Mouse (Mus musculus): ENCODE data around the gene Unc5cl. TPM values are rescaled to one million over a fixed set of nuclear protein-coding genes. Genes with fewer than 3 reads are reported as not detected.

Unc5cl gene
- polyA plus RNA-seq, 2 experiments = 3.0 to 4.8 TPM

GRCm38 (mm10) chr17:48430394-48430793 lies 24.3 kb upstream of the Unc5cl start:
- Histone ChIP-seq H3K36me3 (replicated peaks; ENCODE audit: control insufficient read depth, insufficient read depth, low read depth) (no peaks in the 10 kb centered on the region), H3K4me2 (ENCODE audit: low read depth) (no peak overlapping the region), H3K4me1 (replicated peaks; ENCODE audit: control insufficient read depth in 2 of 2, insufficient read depth in 2 of 2, low read length in 1 of 2) (peaks cover 10 to 35% of the 10 kb centered on the region in 2 experiments), H3K4me3 (ENCODE audit: insufficient read depth in 1 of 2, low read depth in 2 of 2, low read length in 2 of 2) (no peak overlapping the region), H3K27ac (no peak overlapping the region), H3K27me3 (ENCODE audit: control insufficient read depth, insufficient read depth, low read length) (no peaks in the 10 kb centered on the region), H3K9ac (replicated peaks) (no peak overlapping the region), H3K9me3 (ENCODE audit: control insufficient read depth, low read length) (no peaks in the 10 kb centered on the region)
- WGBS (ENCODE audit: insufficient replicate concordance) = 38% methylated on average over 5 of the region's 5 CpGs
- ATAC-seq (ENCODE audit: insufficient read depth) (no peak), DNase-seq (ENCODE audit: low read depth in 3 of 3, low spot score in 3 of 3) (no peak)
- no peak for TF ChIP-seq CTCF (IDR thresholded peaks at IDR 0.05; ENCODE audit: low read depth)
- TF ChIP-seq EP300 (IDR thresholded peaks at IDR 0.05; ENCODE audit: low read depth) = no peak

GRCm38 (mm10) chr17:48431054-48431453 lies 23.6 kb upstream of the Unc5cl start:
- H3K36me3 ChIP-seq (replicated peaks; ENCODE audit: control insufficient read depth, insufficient read depth, low read depth) = no peaks in the 10 kb centered on the region
- H3K27me3 ChIP-seq (ENCODE audit: control insufficient read depth, insufficient read depth, low read length) = no peaks in the 10 kb centered on the region
- H3K4me3 ChIP-seq (ENCODE audit: insufficient read depth in 1 of 2, low read depth in 2 of 2, low read length in 2 of 2) = no peak overlapping the region
- peaks cover 4 to 29% of the 10 kb centered on the region in 2 experiments for H3K4me1 ChIP-seq (replicated peaks; ENCODE audit: control insufficient read depth in 2 of 2, insufficient read depth in 2 of 2, low read length in 1 of 2)
- DNase-seq (ENCODE audit: low read depth in 3 of 3, low spot score in 3 of 3) = no peak
- no peaks in the 10 kb centered on the region for H3K9me3 ChIP-seq (ENCODE audit: control insufficient read depth, low read length)
- WGBS (ENCODE audit: insufficient replicate concordance) = 61% methylated on average over 5 of the region's 5 CpGs
- no peak for TF ChIP-seq CTCF (IDR thresholded peaks at IDR 0.05; ENCODE audit: low read depth)
- TF ChIP-seq EP300 (IDR thresholded peaks at IDR 0.05; ENCODE audit: low read depth) = no peak
- H3K27ac ChIP-seq = no peak overlapping the region
- no peak for ATAC-seq (ENCODE audit: insufficient read depth)
- no peak overlapping the region for H3K4me2 ChIP-seq (ENCODE audit: low read depth)
- H3K9ac ChIP-seq (replicated peaks) = no peak overlapping the region

GRCm38 (mm10) chr17:48432158-48432980 lies 22.3 kb upstream of the Unc5cl start, which contains the start of gene Apobec2:
TSS of gene Apobec2 (minus strand) at chr17:48432930.
- no peak for DNase-seq (ENCODE audit: low read depth in 3 of 3, low spot score in 3 of 3)
- no peaks in the 10 kb centered on the region for H3K9me3 ChIP-seq (ENCODE audit: control insufficient read depth, low read length)
- no peak within 1 kb of the TSS for H3K4me3 ChIP-seq (ENCODE audit: insufficient read depth in 1 of 2, low read depth in 2 of 2, low read length in 2 of 2)
- WGBS (ENCODE audit: insufficient replicate concordance) = 30% methylated on average over 16 of the region's 16 CpGs
- no peak within 1 kb of the TSS for H3K4me2 ChIP-seq (ENCODE audit: low read depth)
- no peak for TF ChIP-seq EP300 (IDR thresholded peaks at IDR 0.05; ENCODE audit: low read depth)
- no peak for TF ChIP-seq CTCF (IDR thresholded peaks at IDR 0.05; ENCODE audit: low read depth)
- H3K27ac ChIP-seq = no peak within 1 kb of the TSS
- 0 out of 2 replicates have a peak within 1 kb of the TSS, but pooled peaks have one; percentile 23 for H3K9ac ChIP-seq (replicated peaks)
- ATAC-seq (ENCODE audit: insufficient read depth) = peak; percentile 56; the same call in 1 of the 2 replicates
- H3K27me3 ChIP-seq (ENCODE audit: control insufficient read depth, insufficient read depth, low read length) = no peaks in the 10 kb centered on the region
- no peaks in the 10 kb centered on the region for H3K36me3 ChIP-seq (replicated peaks; ENCODE audit: control insufficient read depth, insufficient read depth, low read depth)
- H3K4me1 ChIP-seq (replicated peaks; ENCODE audit: control insufficient read depth in 2 of 2, insufficient read depth in 2 of 2, low read length in 1 of 2) = peaks cover 2 to 19% of the 10 kb centered on the region in 2 experiments

GRCm38 (mm10) chr17:48433006-48433655 lies 21.6 kb upstream of the Unc5cl start:
- H3K9ac ChIP-seq (replicated peaks) = no peak overlapping the region
- DNase-seq (ENCODE audit: low read depth in 3 of 3, low spot score in 3 of 3) (no peak), ATAC-seq (ENCODE audit: insufficient read depth) (no peak)
- no peak overlapping the region for H3K27ac ChIP-seq
- no peaks in the 10 kb centered on the region for H3K9me3 ChIP-seq (ENCODE audit: control insufficient read depth, low read length)
- H3K4me3 ChIP-seq (ENCODE audit: insufficient read depth in 1 of 2, low read depth in 2 of 2, low read length in 2 of 2) = no peak overlapping the region
- no peaks in the 10 kb centered on the region for H3K36me3 ChIP-seq (replicated peaks; ENCODE audit: control insufficient read depth, insufficient read depth, low read depth)
- 72% methylated on average over 20 of the region's 20 CpGs for WGBS (ENCODE audit: insufficient replicate concordance)
- no peak for TF ChIP-seq EP300 (IDR thresholded peaks at IDR 0.05; ENCODE audit: low read depth)
- no peak for TF ChIP-seq CTCF (IDR thresholded peaks at IDR 0.05; ENCODE audit: low read depth)
- H3K4me2 ChIP-seq (ENCODE audit: low read depth) = no peak overlapping the region
- H3K27me3 ChIP-seq (ENCODE audit: control insufficient read depth, insufficient read depth, low read length) = no peaks in the 10 kb centered on the region
- H3K4me1 ChIP-seq (replicated peaks; ENCODE audit: control insufficient read depth in 2 of 2, insufficient read depth in 2 of 2, low read length in 1 of 2) = peaks cover 2 to 20% of the 10 kb centered on the region in 2 experiments

Measured in liver, embryonic 14.5 days (tissue).